In genomic region chr4:45631276-45632045, GRCm38 (mm10) we compare ENCODE assay signal across 20 mouse cellular contexts.
"Had no signal": no experiment of that assay in that cellular context is flagged by ENCODE, and none has a peak within 500 bp of the region (broad histone marks: within the 10 kb centered on the region; RNA-seq: fewer than 3 reads in every experiment).

No protein-coding gene starts in this region.

- H3K36me3 ChIP-seq: liver, embryonic 12.5 days; midbrain, embryonic 10.5 days; midbrain, embryonic 12.5 days had no signal

- DNase-seq: lung, adult 18-20 months; lung, embryonic 14.5 days; lung, postnatal 10 days; lung, postnatal 36 days; midbrain, embryonic 14.5 days; right cerebral cortex, adult 18-20 months; right cerebral cortex, postnatal 25 days; right cerebral cortex, postnatal 4 days; spleen, adult 18-20 months; thymus, adult 18-20 months; thymus, postnatal 14 days; thymus, postnatal 36 days had no signal

- H3K9me3 ChIP-seq: liver, embryonic 12.5 days had no signal

- H3K4me2 ChIP-seq: liver, embryonic 12.5 days; lung, embryonic 14.5 days; midbrain, embryonic 12.5 days had no signal

- H3K4me3 ChIP-seq: liver, embryonic 12.5 days; megakaryocyte, embryonic 14.5 days; midbrain, embryonic 10.5 days; midbrain, embryonic 12.5 days; myocyte had no signal

- H3K9ac ChIP-seq: liver, embryonic 12.5 days; liver, embryonic 14.5 days; lung, embryonic 14.5 days; midbrain, embryonic 12.5 days had no signal

- H3K27ac ChIP-seq: liver, embryonic 12.5 days; liver, embryonic 14.5 days; macrophage; midbrain, embryonic 10.5 days; midbrain, embryonic 12.5 days had no signal

- ATAC-seq: liver, embryonic 12.5 days; midbrain, embryonic 16.5 days had no signal

- H3K27me3 ChIP-seq: midbrain, embryonic 12.5 days had no signal

- H3K4me1 ChIP-seq: liver, embryonic 12.5 days; megakaryocyte, embryonic 14.5 days had no signal
